Mouse (Mus musculus) bone marrow macrophage, adult 2 months (primary cell): ENCODE results near the gene A830031A19Rik.

Source experiments
- CTCF ChIP-seq: IDR thresholded peaks from 2 replicates; pipeline ENCODE4 v1.5.1; 2012; ENCODE audit warnings: low read depth, mild to moderate bottlenecking, low read length, moderate library complexity
- POLR2A ChIP-seq: IDR thresholded peaks from 2 replicates; pipeline ENCODE4 v1.6.1; 2012; ENCODE audit warnings: mild to moderate bottlenecking, low read depth, low read length, borderline replicate concordance

DNA sequence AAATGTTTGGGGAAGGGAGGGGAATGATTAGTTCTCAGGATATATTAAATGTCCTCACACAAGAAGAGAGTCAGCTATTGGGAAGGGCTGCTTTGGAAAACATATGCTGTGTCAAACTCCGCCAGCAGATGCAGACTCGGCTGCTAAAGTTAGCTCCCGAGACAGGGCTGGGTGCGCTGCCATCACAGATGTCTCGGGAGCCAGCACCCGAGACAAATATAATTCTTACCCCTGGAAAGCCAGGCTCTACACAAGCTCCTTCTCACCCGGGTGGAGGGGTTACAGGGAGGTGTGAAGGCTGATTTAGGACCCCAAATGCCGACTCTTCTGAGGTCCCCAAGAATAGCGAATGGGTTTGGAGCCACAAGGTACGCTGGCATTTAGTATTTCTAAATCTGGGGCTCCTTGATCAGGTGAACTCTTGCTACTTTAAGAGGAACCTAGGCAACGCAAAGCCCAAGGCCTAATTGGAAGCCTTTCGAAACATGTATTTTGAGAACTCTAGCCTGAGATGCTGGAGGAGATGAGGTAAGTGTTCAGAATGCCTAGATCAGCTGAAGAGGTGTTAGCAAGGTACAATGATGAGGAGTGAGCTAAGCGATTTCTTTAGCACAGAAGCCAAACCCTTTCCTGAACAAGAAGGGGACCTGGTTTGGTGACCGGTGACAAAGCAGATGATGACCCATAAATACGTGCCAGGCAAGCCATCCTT lies 69.3 kb downstream of the A830031A19Rik start:
- TF ChIP-seq CTCF = no peak
- TF ChIP-seq POLR2A = no peak
